Mouse (Mus musculus) ES-Bruce4 (cell line): ENCODE data around the gene Slmap.
"Not testable (repeated sequence)": the region's sequence is repeated elsewhere in the genome, so short reads cannot be mapped to it uniquely, and the experiment has no call there.

Source experiments
- CTCF ChIP-seq: IDR thresholded peaks from one replicate; pipeline ENCODE4 v1.8.1; 2011; ENCODE audit warnings: low read depth, low read length
- POLR2A ChIP-seq: IDR thresholded peaks from one replicate; pipeline ENCODE4 v1.8.1; 2011; ENCODE audit warnings: low read length; ENCODE audit not compliant: insufficient read depth

- not testable (repeated sequence) for TF ChIP-seq CTCF, POLR2A
Observed at GRCm38 (mm10) chr14:26516232-26516631, 18.5 kb downstream of the Slmap start.
